Mouse (Mus musculus): ENCODE measurements at regions not wholly inside any gene's neighbourhood (a gene's known extent, or its start where the extent isn't known, plus 50 kb on each side); places are given as distances from the start of the nearest gene placed in this dataset.

DNA sequence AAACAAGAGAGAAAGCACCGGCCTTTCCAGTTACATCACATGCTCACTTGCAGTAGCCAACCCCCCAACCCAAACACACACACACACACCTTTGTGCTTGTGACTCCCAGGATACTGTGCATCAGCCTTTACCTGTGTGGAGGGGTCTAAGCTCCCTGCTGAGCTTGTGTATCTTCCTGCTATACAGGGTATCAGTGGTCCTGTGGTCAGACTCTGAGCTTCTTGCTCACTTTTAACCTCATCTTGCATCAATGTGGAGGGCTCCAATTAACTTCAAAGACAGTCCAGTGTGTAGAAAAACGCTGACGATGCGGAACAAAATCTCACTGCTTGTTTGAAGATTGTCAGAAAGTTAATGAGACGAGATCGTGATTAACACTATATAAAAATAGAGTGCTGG, 71.4 kb upstream of the Gypa start:
- DNase-seq (ENCODE audit: low spot score): no peak

DNA sequence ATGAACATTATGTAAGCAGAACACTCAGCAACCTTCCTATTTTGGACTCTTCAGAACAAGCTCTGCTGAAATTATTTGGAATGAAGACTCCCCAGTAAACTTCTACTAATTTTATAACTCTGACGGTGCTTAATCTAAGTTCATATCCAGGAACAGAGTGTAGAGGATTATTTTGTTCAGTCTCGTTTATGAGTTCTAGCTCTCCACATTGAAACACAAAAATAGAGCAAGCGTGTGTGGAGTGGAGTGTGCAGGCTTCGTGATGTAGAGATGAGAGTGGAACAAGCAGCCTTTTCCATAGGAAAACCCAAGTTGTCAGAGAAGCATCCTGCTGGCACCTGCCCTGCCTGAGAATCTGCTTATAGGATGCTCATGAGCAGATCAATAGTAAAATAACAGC, 77.5 kb upstream of the Gypa start:
- no peak for DNase-seq (ENCODE audit: low spot score)

DNA sequence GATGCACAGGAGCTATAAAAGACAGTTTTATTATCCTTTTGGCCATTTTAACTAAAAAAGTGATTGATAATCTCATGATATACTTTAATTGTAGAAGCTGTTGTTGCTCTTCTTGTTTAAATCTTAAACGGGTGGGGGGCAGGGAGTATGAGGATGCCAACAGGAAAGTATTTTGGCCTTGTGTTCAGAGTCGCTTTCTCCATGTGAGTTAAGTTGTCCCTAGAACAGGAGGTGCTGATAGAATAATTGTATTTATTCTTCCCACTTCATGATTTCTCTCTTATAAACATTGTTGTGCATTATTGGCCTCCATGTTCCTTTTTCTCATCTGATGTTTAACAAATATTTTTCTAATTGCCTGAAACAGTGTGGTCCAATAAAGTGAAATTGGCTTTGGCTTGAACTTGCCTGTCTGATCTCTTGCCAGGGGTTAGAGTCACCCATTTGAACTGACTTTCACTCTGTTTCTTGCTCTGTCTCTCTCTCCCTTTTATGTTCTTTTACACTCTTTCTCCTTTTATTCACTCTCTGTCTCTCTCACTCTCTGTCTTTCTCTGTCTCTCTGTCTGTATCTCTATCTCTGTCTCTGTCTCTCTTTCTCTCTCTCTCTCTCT, 93.9 kb upstream of the Gypa start:
- no peak for DNase-seq (ENCODE audit: low spot score)

DNA sequence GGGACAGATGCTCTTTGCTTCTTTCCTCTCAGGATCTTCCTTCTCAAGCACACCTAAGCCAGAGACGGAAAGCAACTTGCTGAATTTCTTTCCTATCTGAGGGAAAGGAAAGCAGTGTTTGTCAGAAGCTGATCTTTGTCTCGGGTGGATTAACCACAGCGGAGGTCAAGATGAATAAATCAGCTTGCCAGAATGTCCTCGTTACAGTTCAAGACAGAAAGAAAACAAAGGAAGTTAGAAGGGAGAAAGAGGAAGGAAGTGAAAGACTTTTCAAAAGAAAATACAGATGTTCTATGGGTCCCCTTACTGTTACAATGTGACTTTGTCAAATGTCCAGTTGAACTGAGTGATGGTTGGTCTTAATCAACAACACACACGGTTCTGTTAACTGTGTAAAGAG, 98.6 kb upstream of the Gypa start:
- no peak for DNase-seq (ENCODE audit: low spot score)

DNA sequence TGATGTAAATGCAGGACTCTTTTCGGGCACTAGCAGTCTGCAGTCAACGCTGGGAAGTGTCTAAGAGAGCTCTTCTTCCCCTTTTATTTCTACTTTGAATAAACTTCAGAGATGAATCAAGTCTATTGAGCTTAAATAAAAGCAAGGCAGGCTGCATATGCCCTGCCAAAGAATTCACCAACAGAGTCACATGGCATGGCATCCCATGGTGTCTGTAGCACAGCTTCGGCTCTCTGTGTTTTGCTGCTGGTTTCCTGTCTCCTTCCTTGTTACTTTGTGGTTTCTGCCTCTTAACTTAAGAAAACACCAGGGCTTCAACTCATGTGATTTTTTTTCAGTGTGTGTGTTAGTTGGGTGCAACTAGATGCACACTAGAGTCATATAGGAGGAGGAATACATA, 100.5 kb upstream of the Gypa start:
- no peak for DNase-seq (ENCODE audit: low spot score)

DNA sequence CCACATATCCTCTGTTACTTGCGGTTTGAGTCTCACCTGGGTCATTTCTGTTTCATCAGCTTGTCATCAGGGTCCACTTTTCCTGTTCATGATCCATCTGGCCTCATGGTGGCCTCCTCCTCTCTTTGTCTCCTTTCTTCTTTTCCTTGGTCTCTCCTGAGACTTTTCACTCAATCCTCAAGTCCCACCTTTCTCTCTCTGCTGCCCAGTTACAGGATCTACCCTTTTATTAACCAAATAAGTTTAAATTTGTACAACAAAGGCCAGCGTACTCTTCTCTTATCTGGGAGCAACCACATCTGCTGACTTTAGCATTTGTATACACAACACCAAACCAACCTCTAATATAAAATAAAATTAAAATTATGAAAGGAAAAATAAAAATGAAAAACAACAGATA, 124.4 kb upstream of the Gypa start:
- no peak for DNase-seq (ENCODE audit: low spot score)

DNA sequence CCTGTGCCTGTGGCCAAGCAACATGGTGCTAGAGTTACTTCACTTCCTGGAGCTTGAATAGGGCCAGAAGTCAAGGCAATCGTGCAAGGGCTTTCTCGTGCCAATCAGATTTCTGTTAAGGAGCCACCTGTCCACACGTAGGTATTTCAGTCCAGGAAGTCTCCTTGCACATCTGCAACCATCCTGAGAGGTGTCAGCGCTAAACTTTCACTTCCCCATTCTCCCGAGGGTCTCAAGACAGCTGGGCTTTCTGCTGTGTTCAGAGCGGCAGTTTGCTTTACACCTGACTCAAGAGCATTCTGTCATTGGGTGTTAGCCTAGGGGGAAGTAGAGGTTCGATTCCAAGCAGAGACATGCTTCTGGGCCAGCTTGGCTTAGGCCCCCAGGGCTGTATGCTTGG, 129.5 kb upstream of the Gypa start:
- DNase-seq (ENCODE audit: low spot score): no peak

DNA sequence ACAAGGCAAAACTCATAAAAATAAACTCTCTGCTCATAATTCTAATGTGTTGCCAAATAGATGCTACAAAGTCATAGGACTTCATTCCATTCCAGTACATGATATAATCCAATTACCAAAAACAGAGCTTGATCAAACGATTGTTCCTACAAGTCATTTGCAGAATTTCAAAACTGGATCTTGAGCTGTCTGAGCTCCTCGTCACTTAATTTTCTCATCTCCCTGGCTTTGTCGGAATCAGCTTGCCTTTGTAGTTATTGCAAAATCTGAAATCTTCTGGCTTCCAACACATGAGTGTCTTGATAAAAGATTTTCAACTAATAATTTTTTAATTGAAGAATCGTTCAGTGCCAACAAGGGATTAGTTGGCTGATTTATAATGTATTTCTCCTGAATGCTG, 150.3 kb upstream of the Gypa start:
- DNase-seq (ENCODE audit: low spot score): no peak

DNA sequence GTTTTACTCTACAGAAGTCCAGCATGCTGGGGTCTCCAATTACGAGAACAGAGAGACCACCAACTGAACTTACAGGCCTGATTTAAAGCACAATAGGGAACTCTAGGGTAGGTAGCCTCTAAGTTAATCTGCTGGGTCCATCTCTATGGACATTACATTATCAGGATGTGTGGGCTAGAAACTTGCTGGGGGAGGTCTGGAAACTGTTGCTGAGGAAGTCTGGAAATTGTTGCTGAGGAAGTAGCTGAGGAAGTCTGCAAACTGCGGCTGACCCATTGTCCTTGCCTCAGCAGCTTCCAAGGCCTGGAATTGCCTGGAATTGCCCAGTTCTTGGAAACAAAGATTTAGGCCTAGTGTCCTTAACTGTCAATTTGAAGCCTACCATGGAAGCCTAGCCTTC, 155.7 kb upstream of the Gypa start:
- no peak for DNase-seq (ENCODE audit: low spot score)

DNA sequence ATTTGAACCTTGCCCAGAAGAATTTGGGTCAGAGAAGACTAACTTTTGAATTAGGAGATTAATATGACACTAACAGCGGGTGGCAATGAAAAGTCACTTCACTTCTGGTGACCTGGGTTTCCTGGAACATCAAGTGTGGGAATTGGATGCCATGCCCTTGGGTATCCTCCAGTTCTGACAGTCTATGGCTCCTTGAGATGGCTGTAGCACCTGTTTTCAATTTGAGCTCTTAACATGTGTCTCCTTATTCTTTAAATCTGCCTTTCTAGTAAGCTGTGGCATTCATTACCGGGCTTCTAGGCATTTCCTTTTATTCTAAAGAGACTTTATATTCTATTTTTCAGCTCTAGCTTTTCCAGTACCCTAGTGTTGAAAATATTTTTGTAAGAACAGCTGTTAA, 164.9 kb upstream of the Gypa start:
- DNase-seq (ENCODE audit: low spot score): no peak

DNA sequence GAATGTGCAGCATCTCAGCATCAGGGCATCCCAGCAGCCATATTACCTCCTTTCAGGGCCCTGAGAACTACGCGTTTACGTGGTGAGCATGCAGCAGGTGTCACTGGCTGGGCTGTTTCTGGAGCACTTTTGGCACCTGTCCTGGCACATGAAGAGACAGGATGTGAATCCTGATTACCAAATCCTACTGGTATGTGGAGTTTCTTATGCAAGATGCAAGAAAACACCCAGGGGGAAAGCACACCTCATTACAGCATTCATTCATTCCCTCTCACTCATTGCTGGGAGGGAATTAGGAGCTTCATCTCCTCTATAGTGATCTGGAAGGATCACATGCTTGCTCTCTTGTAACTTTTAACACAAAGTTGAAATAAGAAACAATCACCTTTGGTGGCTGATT, 167.7 kb upstream of the Gypa start:
- DNase-seq (ENCODE audit: low spot score): no peak

DNA sequence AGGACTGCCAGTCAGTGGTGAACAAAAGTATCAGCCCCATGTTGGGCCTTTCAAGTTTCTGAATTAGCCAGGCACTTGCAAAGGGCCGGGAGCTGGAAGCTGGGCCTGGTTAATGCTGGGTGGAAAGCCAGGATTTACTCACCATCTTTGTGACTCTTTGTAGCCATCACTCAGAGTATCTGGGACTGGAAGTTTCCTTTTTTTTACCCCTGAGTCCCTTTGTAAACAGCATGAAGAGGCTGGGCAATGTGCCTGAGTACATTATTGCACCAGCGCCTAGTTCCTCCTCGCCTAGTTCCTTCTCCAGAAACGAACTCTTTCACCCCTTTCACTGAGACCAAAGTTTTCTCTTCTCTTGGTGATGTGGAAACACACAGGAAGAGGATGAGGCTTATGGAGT, 168.4 kb upstream of the Gypa start:
- no peak for DNase-seq (ENCODE audit: low spot score)

DNA sequence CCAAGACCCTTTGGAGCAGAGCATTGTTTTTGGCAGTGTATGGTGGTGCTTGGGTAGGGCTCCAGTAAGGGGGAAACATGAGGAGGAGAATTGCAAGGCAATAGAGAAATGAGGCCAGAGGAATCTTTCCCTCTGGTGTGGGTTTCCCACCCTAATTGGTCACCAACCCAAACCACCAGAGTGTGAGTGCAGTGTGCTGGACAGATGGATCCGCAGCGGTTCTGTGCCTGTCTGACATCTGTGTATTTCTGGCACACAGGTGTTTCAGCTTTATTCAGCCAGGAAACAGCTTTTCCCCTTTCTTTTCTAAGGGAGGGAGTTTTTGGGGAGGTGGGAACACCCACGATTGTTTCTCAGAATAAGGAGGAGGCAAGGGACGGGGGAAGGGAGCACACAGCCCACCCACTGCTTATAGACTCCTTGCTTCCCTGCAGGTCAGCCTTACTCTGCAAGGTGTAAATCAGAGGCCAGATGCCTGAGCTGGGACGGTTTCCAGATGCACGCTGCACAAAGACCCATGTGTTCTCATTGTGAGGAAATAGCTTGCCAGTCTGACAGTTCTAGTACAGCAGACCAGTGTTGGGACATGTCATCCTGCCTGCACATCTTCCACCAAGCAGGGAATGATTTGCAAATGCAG, 175.2 kb upstream of the Gypa start:
- DNase-seq (ENCODE audit: low spot score): no peak

DNA sequence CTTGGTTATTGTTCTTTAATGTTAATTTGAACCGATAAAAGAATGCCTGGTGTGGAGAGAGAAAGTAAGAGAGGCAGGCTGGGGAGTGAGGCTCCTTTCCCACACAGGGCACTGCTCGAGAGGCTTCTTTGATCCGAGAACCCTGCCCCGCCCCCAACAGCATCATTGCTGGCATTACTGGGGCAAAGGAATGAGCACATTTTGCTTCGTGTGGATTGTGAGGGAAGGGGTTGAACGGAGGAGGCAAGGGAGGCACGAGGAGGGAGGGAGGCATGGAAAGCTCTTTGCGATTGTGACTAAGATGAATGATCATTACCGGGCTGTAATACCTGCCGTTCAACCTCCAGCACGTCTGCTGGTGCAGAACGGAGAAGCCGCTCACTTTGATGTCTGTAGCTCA, 178.2 kb upstream of the Gypa start:
- peak; percentile 23 for DNase-seq (ENCODE audit: low spot score)

DNA sequence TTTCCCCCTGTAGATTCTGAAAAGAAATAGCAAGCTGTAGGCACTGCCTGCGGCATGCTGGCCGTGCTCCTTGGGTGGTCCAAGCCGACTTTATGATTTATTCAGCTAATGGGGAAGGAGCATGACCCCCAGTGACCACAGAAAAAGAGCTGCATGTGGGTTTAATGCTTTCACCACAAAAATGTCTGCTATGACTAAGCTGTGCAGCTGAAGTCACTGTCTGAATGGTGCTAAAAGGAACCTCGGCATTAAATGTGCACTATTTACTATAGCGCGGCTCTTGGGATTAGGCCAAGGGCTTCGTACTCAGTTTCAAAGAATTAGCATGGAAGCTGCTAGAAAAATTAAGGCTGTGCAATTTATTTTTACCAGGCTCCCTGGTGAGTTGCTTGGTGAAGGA, 178.8 kb upstream of the Gypa start:
- no peak for DNase-seq (ENCODE audit: low spot score)

DNA sequence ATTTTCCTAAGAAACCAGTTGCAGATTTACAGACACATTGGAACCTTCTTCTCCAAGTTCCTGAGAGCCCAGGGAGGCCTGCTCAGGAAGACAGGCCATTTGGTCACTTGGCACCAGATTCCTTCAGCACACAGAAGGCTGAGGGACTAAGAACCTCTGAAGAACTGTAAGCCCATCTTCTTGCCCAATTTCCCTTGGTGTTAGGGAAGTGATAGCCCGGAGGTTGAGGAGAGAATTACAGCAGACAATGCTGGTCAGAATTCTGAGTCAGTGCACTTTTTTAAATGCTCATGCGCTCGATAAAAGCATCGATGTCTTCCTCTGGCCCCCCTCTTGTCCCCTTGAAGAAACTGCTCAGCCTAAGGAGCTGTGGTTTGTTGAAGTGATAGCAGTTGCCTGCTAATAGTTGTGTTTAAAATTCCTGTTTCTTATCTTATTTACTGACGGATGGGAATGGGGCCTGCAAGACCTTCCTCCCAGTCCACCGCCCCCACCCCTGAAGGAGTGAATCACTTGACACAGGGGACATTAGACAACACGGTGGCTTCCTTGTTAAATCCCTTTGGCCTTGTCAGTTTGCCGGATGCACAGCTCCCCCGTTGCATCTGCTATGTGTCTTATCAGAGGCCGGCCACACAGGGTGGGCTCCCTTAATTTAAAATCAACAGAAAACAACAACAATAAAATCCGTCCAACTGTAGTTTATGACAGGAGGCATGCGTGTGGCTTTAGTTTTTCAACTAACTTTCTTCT, 179.5 kb upstream of the Gypa start:
- no peak for DNase-seq (ENCODE audit: low spot score)

DNA sequence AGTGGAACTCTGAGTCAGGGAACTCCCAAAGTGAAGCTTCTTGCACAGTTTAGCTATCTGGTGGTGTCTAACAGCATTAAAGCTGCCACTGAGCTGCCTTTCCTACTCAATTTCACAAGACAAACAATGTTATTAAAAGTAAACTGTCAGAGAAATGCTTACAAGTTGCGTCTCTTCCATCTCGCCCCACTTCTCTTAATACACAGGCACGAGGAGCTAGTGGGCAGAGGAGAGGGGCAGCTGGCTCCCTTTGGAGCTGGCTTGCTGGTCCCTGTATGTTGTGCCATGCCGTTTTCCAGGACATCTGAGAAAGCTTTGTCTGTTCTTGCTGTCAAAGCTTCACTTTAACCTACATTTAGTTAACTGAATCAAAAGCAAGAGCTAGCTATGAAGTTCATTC, 185.8 kb upstream of the Gypa start:
- DNase-seq (ENCODE audit: low spot score): no peak

DNA sequence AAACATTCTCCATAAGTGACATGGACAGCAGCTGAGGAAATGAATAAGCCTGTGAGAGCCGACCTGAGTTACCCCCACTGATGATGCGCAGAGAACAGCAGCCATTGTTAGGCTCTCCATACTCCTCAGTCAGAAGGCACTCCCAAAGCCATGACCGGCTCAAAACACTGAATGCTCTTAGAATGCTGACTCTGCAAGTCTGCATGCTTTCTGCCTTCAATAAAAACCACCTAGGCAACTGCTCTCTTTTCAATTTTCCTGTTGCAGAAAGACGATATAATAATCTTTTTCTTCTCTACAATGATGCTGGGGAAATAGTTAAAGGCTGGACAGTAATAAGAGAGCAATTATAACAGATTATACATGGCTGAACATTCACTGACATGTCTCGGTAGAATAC, 195.0 kb upstream of the Gypa start:
- DNase-seq (ENCODE audit: low spot score): no peak

DNA sequence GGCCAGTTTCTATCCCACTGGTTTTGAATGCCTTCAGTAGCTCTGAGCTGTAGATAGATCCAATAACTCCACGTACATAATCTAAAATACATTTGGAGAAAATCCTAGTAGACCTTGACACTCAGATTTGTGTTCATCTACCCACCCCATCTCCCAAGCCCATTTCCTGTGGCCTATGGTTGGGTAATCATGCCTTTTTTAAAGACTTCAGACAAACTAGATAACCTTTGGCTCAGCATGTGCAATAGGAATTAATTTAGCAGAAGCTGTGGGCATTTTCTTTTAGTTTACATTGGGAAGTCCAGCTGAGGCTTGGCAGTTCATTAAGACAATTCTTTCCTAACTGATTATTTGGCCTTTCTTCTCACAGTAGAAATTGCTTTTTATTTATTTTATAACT, 203.3 kb upstream of the Gypa start:
- no peak for DNase-seq (ENCODE audit: low spot score)

DNA sequence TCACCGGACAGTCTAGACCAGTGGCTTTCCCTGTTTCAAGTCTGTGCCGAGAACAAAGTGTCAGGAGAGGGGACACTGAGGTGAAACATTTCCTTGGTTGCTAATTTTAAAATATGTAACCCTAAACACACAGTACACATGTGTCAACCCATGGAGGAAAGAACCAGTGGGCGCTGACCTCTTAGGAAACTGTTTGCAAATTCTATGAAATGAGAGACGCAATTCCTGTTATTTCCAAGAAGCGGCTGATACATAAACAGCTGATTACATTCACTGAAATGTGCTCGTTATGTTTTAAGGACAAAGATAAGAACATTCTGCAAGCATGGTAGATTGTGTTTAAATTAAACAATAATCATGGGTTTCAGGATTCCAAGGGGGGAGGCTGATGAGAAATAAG, 204.3 kb upstream of the Gypa start:
- DNase-seq (ENCODE audit: low spot score): no peak

DNA sequence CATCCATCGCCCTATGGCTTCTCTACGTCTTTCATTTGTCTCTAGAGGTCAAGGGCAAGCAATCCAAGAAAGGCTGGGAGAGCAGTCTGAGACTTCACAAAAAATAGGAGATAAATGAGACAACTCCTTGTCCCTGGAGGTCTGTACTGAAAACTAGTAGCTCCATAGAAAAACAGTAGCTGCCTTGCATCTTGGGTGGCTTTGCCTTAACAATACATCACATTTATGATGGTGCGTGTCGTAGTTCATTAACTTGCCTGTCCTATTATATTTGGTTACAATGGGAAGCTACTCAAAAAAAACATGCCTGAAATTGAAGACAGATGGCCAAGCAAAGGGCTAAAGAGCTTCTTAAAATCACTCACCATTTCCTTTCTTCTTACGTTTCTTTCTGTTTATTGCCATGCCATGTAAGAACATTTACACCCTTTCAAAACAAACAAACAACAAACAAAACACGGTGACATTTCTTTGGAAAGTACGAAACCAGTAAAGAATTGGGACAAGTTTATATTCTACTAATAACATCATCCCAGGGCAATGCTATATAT, 211.2 kb upstream of the Hhip start:
- no peak for DNase-seq (ENCODE audit: low spot score)

DNA sequence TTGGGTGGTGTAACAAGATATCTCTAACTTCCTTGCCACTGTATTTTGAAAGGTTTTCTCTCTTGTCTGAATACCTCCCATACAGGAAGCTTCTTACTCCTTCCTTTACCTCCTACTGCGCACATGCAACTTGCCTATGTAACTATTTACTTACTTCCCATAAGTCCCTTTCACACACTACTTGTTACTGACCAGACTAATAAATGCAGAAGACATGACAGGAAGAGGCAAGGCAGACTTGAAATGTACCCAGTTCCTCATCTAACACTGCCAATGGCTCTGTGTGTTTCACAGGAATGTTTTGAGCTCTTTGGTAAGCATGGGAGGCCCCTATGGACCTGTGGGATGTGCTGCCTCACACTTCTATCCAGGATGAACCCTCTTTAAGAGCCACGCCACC, 207.1 kb upstream of the Hhip start:
- no peak for DNase-seq (ENCODE audit: low spot score)

DNA sequence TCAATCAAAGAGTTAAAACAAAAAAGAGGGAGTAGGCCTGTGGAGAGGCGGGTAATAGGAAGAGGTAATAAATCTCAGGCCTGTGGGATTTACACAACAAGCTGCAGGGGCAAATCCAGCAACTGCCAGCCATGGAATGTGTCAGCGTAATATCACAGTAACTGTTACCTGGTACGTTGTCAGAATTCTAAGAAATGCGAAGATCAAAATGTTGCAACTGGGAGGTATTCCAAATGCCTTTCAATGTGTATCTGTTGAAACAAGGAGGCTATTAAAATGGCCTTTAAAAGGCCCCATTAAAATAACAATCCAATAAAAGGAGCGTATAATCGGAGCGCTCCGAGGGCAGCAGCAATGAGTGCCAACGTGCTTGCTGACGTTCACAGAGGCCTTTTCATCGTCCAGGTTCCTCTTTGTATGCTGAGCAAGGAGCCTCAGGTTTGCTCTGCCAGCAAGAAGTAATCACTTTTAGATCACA, 205.7 kb upstream of the Hhip start:
- DNase-seq (ENCODE audit: low spot score): no peak

Data from layer of hippocampus, adult 11-12 months (tissue).